Mouse (Mus musculus) bone marrow, adult 2 months (tissue): ENCODE measurements at regions not wholly inside any gene's neighbourhood (a gene's known extent, or its start where the extent isn't known, plus 50 kb on each side); places are given as distances from the start of the nearest gene placed in this dataset.

ENCODE experiments used
- H3K27ac ChIP-seq: fragments of 200-500 bp; 2 replicates; pipeline ENCODE4 v1.5.1; 2012; ENCODE audit warnings: low read depth, mild to moderate bottlenecking, control low read depth, inconsistent platforms, low read length; ENCODE audit not compliant: control insufficient read depth, poor library complexity, insufficient read depth
- H3K4me1 ChIP-seq: fragments of 200-500 bp; 2 replicates; pipeline ENCODE4 v1.6.1; 2011; ENCODE audit warnings: low read length; ENCODE audit not compliant: control insufficient read depth, insufficient read depth
- H3K4me3 ChIP-seq: fragments of 200-500 bp; replicated peaks from 2 replicates; pipeline ENCODE3; 2011; ENCODE audit warnings: mild to moderate bottlenecking, low read depth, low read length, control low read depth; ENCODE audit not compliant: control insufficient read depth
- CTCF ChIP-seq: fragments of 200-500 bp; IDR thresholded peaks from 2 replicates; pipeline ENCODE4 v1.5.1; 2011; ENCODE audit warnings: low read length, control low read depth; ENCODE audit not compliant: control insufficient read depth, insufficient read depth
- POLR2A ChIP-seq: fragments of 200-500 bp; IDR thresholded peaks from 2 replicates; pipeline ENCODE4 v1.6.1; 2011; ENCODE audit warnings: low read depth, mild to moderate bottlenecking, control low read depth, low read length, borderline replicate concordance; ENCODE audit not compliant: control insufficient read depth
- WGBS: fragments of 180-500 bp; shearing (Covaris S2); methylation state at CpG from one replicate; pipeline ENCODE4 v1.1.7; 2018; 5-methylcytosine and 5-hydroxymethylcytosine counted together

- Histone ChIP-seq H3K27ac (no peak overlapping the region), H3K4me3 (no peak overlapping the region), H3K4me1 (peaks cover 5% of the 10 kb centered on the region)
- TF ChIP-seq POLR2A, result no peak
- no peak for TF ChIP-seq CTCF
- WGBS, result 6% methylated on average over 6 of the region's 6 CpGs
Measured at GRCm38 (mm10) chr10:37190092-37190491, 51.4 kb upstream of the Marcks start.
